Mouse (Mus musculus) ES-E14 (cell line): Measurements from ENCODE around the gene Fndc3a.

Experiments
- CHD2 ChIP-seq: IDR thresholded peaks from 2 replicates; pipeline ENCODE4 v1.6.1; 2014; ENCODE audit warnings: mild to moderate bottlenecking, low read depth, low read length, inconsistent platforms
- HCFC1 ChIP-seq: IDR thresholded peaks from 2 replicates; pipeline ENCODE4 v1.6.1; 2012; ENCODE audit warnings: low read length, inconsistent platforms, borderline replicate concordance; ENCODE audit not compliant: insufficient read depth

- no peak for TF ChIP-seq CHD2
- no peak for TF ChIP-seq HCFC1
These were observed 1.3 kb upstream of the Fndc3a start for GRCm38 (mm10) chr14:72711130-72711529.
